In genomic region chr4:128728431-128728851, GRCm38 (mm10) we compare ENCODE assay signal across 8 mouse cellular contexts. TPM values are rescaled to one million over a fixed set of nuclear protein-coding genes. Genes with fewer than 3 reads are reported as not detected.
DNase-seq lines count a peak whose midpoint lies in the region; ATAC-seq and TF ChIP-seq lines count a peak whose summit lies in the region.

No protein-coding gene starts in this region.

- no peaks in the 10 kb centered on the region for H3K27me3 ChIP-seq in kidney, embryonic 14.5 days (ENCODE audit: control insufficient read depth, insufficient read depth, low read length)
- no peaks in the 10 kb centered on the region for H3K27me3 ChIP-seq in forebrain, postnatal 0 days (ENCODE audit: insufficient read depth, low read length)

- peak overlapping the region; percentile 99 for H3K9ac ChIP-seq in kidney, embryonic 14.5 days (ENCODE audit: low read depth, low read length)
- H3K9ac ChIP-seq in forebrain, postnatal 0 days = peak overlapping the region; percentile 98

- H3K27ac ChIP-seq in kidney, embryonic 14.5 days (ENCODE audit: low read depth, low read length) = peak overlapping the region; percentile 85; the same call in 1 of the 2 replicates
- H3K27ac ChIP-seq in forebrain, postnatal 0 days (ENCODE audit: low read depth, low read length) = peak overlapping the region; percentile 97

- WGBS in kidney, embryonic 14.5 days = 0% methylated on average over 5 of the region's 5 CpGs
- under 1% methylated on average over 5 of the region's 5 CpGs for WGBS in forebrain, postnatal 0 days

- no peak for TF ChIP-seq CTCF in forebrain, postnatal 0 days (IDR thresholded peaks at IDR 0.05; ENCODE audit: low read depth)

- no peak for DNase-seq in kidney, adult 11 months
- peak; percentile 66 for DNase-seq in Muller cell, postnatal 12 days (ENCODE audit: inconsistent ontology term)
- no peak for DNase-seq in forebrain, postnatal 0 days
- DNase-seq in embryo, embryonic 10 days (ENCODE audit: low spot score) = no peak
- DNase-seq in thymus, postnatal 10 days (ENCODE audit: low spot score in 2 of 2) = no peak
- DNase-seq in thymus, postnatal 0 days (ENCODE audit: low spot score) = no peak

- ATAC-seq in kidney, embryonic 14.5 days (ENCODE audit: low FRiP score, low TSS enrichment) = no peak
- no peak for ATAC-seq in forebrain, postnatal 0 days
- peak; percentile 20; the same call in 1 of the 2 replicates for ATAC-seq in megakaryocyte, adult 5-6 weeks (ENCODE audit: poor library complexity, severe bottlenecking)

- H3K4me2 ChIP-seq in kidney, embryonic 14.5 days (replicated peaks; ENCODE audit: low read depth, low read length) = peak overlapping the region; percentile 80
- peak overlapping the region; percentile 85 for H3K4me2 ChIP-seq in forebrain, postnatal 0 days (ENCODE audit: low read depth)

- no peaks in the 10 kb centered on the region for H3K9me3 ChIP-seq in kidney, embryonic 14.5 days (ENCODE audit: control insufficient read depth, low read length)
- H3K9me3 ChIP-seq in forebrain, postnatal 0 days (ENCODE audit: low read length) = no peaks in the 10 kb centered on the region

- peaks cover 44% of the 10 kb centered on the region for H3K4me1 ChIP-seq in kidney, embryonic 14.5 days (ENCODE audit: control insufficient read depth, insufficient read depth, low read length)
- H3K4me1 ChIP-seq in forebrain, postnatal 0 days (ENCODE audit: insufficient read depth) = peaks cover 34% of the 10 kb centered on the region

- H3K4me3 ChIP-seq in kidney, embryonic 14.5 days (ENCODE audit: low read length) = peak overlapping the region; percentile 98
- peak overlapping the region; percentile 99 for H3K4me3 ChIP-seq in forebrain, postnatal 0 days (ENCODE audit: low read depth, low read length)

- H3K36me3 ChIP-seq in kidney, embryonic 14.5 days (ENCODE audit: control insufficient read depth, insufficient read depth, low read length) = peaks cover 5% of the 10 kb centered on the region; the same call in 1 of the 2 replicates
- H3K36me3 ChIP-seq in forebrain, postnatal 0 days (ENCODE audit: insufficient read depth) = 0 out of 2 replicates have a peak, but pooled peaks cover 10% of the 10 kb centered on the region

RNA-seq across cellular contexts. Expression of gene A3galt2, which starts 26.7 kb away (rescaled TPM):
- polyA plus RNA-seq in kidney, embryonic 14.5 days (2014; fragmentation: Nextera tagmentation; extraction: Ambion mirVana) = 0.23 and 0.49 TPM in 2 replicates
- 0.52 and 0.92 TPM in 2 replicates for total RNA-seq in forebrain, postnatal 0 days (2014; rRNA removed)
- polyA plus RNA-seq in forebrain, postnatal 0 days (2015; fragmentation: Nextera tagmentation; extraction: Ambion mirVana) = 0.05 and 0.16 TPM in 2 replicates
- total RNA-seq in megakaryocyte, adult 5-6 weeks (2015) = 0.09 and 0.21 TPM in 2 replicates
- total RNA-seq in megakaryocyte, adult 5-6 weeks (2017) = 0.11 TPM in 1 of 2 replicates, not detected in the other
- polyA plus RNA-seq in thymus, postnatal 0 days (2015; fragmentation: Nextera tagmentation; extraction: Ambion mirVana) = 0.04 and 0.12 TPM in 2 replicates
